Mouse (Mus musculus) heart, postnatal 0 days (tissue): ENCODE results near the gene Gprc5c. TPM values are rescaled to one million over a fixed set of nuclear protein-coding genes. Genes with fewer than 3 reads are reported as not detected.
A peak's percentile ranks its signal among the peaks of the same experiment; 100 is the strongest.

Experiments
- ATAC-seq: fragments of 200-750 bp; cut with Nextera tagmentation; 2 replicates; pipeline ENCODE4 v1.8.0; 2017; ENCODE audit warnings: low read depth, moderate number of reproducible peaks, moderate library complexity; ENCODE audit not compliant: insufficient read depth
- DNase-seq: peaks from one replicate; pipeline ENCODE4 v3.0.0-alpha.2; 2016; ENCODE audit warnings: low spot score
- H3K27ac ChIP-seq: fragments of 300-500 bp; sonication (generic); 2 replicates; pipeline ENCODE4 v1.5.1; 2014; ENCODE audit warnings: low read depth, mild to moderate bottlenecking
- H3K27me3 ChIP-seq: fragments of 300-500 bp; sonication (generic); 2 replicates; pipeline ENCODE4 v1.6.1; 2014; ENCODE audit warnings: low read length, mixed read lengths; ENCODE audit not compliant: control insufficient read depth, insufficient read depth
- H3K36me3 ChIP-seq: fragments of 300-500 bp; sonication (generic); replicated peaks from 2 replicates; pipeline ENCODE4 v1.6.1; 2014; ENCODE audit warnings: low read length, mixed read lengths; ENCODE audit not compliant: control insufficient read depth, insufficient read depth
- H3K4me1 ChIP-seq: fragments of 300-500 bp; sonication (generic); 2 replicates; pipeline ENCODE4 v1.6.1; 2014; ENCODE audit warnings: antibody characterized with exemption; ENCODE audit not compliant: control insufficient read depth, insufficient read depth
- H3K4me2 ChIP-seq: fragments of 300-500 bp; sonication (generic); 2 replicates; pipeline ENCODE4 v1.6.1; 2014; ENCODE audit warnings: low read depth, mild to moderate bottlenecking, low read length, moderate library complexity
- H3K4me3 ChIP-seq: fragments of 300-500 bp; sonication (generic); 2 replicates; pipeline ENCODE4 v1.5.1; 2014; ENCODE audit warnings: low read depth, low read length
- H3K9ac ChIP-seq: fragments of 300-500 bp; sonication (generic); replicated peaks from 2 replicates; pipeline ENCODE4 v1.6.1; 2014; ENCODE audit warnings: low read depth, low read length, mixed read lengths
- H3K9me3 ChIP-seq: fragments of 300-500 bp; sonication (generic); replicated peaks from 2 replicates; pipeline ENCODE4 v1.6.1; 2016; ENCODE audit warnings: low read length; ENCODE audit not compliant: control insufficient read depth
- CTCF ChIP-seq: IDR thresholded peaks from 2 replicates; pipeline ENCODE4 v1.5.1; 2016; ENCODE audit warnings: antibody characterized with exemption, control low read depth, low read depth
- EP300 ChIP-seq: IDR thresholded peaks from 2 replicates; pipeline ENCODE4 v1.6.1; 2016; ENCODE audit warnings: antibody characterized with exemption, low read depth
- WGBS: fragments of 180-500 bp; shearing (Covaris S2); extraction: QIAGEN DNeasy Blood & Tissue Kit; methylation state at CpG from one replicate; pipeline ENCODE4 v1.1.7; 2014; 5-methylcytosine and 5-hydroxymethylcytosine counted together
- polyA plus RNA-seq: library from polyadenylated mRNA; unstranded; fragments of >200 nt; fragmentation: Nextera tagmentation; extraction: Ambion mirVana; gene quantifications from 2 replicates; pipeline ENCODE4 v1.2.1, GENCODE M21; 2015
- total RNA-seq: library from RNA; depleted of rRNA; stranded (reverse); fragments of >200 nt; gene quantifications from 2 replicates; pipeline ENCODE4 v1.2.3, GENCODE M21; 2014; ENCODE audit warnings: low replicate concordance

Gene Gprc5c
- total and polyA plus RNA-seq, 2 experiments from 2014 or later = 7.5 to 16.5 TPM

DNA sequence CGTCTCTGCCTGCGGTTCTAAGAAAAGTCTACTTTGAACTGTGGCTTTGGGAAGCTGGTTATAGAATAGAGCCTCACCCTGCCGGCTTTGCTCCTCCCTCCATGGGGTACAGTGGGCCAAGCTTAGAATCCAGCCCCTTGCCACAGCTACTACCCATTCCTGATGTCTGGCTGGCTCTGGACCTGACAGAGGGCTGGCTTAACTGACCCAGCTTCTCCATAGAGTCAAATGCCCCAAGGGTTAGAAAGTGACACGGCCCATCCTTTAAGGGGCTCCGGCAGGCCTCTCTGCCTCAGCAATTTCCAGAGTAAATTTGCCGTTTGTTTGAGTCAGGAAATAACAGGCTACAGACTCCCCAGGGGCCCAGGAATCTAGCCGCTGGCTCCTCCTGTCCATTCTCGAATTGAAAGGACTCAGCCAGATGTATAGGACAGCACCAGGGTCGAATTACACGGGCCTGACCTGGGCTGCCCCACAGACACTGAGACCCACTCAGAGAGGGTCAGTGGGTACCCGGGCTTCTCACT, 27.7 kb upstream of the Gprc5c start:
- no peak for TF ChIP-seq CTCF
- no peak for TF ChIP-seq EP300
- Histone ChIP-seq H3K27ac (0 out of 2 replicates have a peak overlapping the region, but pooled peaks have one; percentile 3), H3K9ac (no peak overlapping the region), H3K9me3 (no peaks in the 10 kb centered on the region), H3K4me2 (no peak overlapping the region), H3K4me1 (0 out of 2 replicates have a peak, but pooled peaks cover 3% of the 10 kb centered on the region), H3K27me3 (no peaks in the 10 kb centered on the region), H3K4me3 (no peak overlapping the region), H3K36me3 (no peaks in the 10 kb centered on the region)
- no peak for DNase-seq
- ATAC-seq = no peak
- 24% methylated on average over 11 of the region's 11 CpGs for WGBS

DNA sequence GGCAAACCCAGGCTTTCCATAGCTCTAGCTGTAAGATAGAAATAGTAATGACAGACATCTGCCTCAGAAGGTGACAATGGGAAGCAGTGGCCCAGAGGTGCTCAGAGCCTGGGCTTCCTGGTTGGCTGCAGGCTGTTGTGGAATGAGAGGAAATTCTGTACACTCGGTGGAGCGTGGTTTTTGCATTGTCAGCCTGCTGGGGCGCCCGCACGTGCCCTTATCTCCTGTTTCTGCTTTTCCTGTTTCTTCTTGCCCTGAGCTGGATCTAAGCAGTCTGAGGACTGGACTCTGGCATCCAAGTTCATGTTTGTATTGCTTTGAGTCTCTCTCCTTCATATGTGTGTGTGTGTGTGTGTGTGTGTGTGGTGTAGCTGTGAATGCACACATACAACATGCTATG, 24.3 kb upstream of the Gprc5c start:
- DNase-seq (peak; percentile 54), ATAC-seq (no peak)
- peaks cover 21% of the 10 kb centered on the region for H3K4me1 ChIP-seq
- no peaks in the 10 kb centered on the region for H3K27me3 ChIP-seq
- no peaks in the 10 kb centered on the region for H3K36me3 ChIP-seq
- no peak overlapping the region for H3K4me3 ChIP-seq
- no peak overlapping the region for H3K27ac ChIP-seq
- no peak overlapping the region for H3K4me2 ChIP-seq
- TF ChIP-seq CTCF = no peak
- TF ChIP-seq EP300 = no peak
- no peaks in the 10 kb centered on the region for H3K9me3 ChIP-seq
- 37% methylated on average over 5 of the region's 5 CpGs for WGBS
- H3K9ac ChIP-seq = no peak overlapping the region

DNA sequence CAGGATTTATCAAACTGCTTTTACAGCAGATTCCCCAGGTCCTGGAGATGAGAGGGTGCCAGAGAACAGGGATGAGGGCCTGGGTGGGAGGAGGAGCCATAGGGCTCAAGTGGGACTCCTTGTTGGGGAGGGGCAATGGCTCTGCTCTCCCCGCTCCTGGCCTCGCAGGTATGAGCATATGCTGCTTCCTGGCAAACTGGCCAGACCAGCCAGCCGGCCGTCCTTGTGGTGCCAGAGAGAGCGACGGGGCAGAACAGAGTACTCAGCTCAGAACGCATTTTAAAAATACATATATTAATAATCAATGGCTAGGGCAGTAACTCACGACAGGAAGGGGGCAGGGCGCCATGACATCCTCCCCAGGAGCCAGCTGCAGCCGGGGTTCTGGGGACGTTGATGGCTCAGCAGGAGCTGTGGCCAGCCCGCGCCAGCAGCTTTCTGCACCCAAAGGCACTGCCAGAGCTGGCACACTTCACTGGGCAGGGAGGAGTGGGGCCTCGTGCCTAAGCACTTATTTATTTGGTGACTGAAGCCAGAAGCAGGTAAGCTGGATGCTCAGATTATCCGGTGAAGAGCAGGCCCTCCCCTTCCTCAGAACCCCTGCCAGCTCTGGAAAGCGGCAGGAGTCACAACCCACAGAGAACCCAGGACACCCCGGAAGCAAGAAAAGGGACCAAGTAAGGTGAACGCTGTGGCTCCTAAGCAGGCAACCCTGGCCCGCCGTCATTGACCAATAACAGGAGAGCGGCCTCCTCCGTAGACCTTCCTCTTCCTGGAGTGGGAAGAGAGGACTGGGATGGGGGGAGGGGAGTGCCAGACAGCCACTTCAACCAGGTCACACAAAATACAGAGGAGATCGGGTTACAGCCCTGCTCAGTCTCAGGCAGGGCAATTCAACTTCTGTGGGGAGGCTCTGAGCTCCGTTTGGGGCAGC, 21.2 kb upstream of the Gprc5c start:
- no peaks in the 10 kb centered on the region for H3K27me3 ChIP-seq
- peak overlapping the region; percentile 60 for H3K4me2 ChIP-seq
- 5% methylated on average over 24 of the region's 24 CpGs for WGBS
- H3K9ac ChIP-seq = peak overlapping the region; percentile 2; the same call in 1 of the 2 replicates
- ATAC-seq (peak; percentile 95), DNase-seq (peak; percentile 87)
- H3K27ac ChIP-seq = peak overlapping the region; percentile 82
- TF ChIP-seq EP300 (no peak), CTCF (no peak)
- peaks cover 18% of the 10 kb centered on the region for H3K4me1 ChIP-seq
- H3K36me3 ChIP-seq = no peaks in the 10 kb centered on the region
- no peaks in the 10 kb centered on the region for H3K9me3 ChIP-seq
- H3K4me3 ChIP-seq = peak overlapping the region; percentile 24

DNA sequence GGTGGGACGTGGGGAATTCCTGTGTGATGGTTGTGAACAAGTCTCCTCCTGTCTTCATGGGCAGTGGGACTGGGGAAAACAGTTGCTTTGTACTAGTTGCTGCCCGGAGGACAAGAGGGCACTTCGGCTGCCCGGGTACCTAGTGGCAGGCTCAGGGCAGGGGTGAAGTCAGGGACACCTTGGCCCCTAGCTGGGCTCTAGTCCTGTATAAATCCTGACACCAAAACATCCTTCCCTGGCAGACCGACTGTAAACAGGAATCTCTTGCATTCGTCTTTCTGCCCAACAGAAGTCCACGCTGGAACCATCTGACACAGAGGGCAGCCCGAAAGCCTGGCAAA, 20.5 kb upstream of the Gprc5c start:
- Histone ChIP-seq H3K4me1 (peaks cover 18% of the 10 kb centered on the region), H3K27me3 (no peaks in the 10 kb centered on the region), H3K9ac (0 out of 2 replicates have a peak overlapping the region, but pooled peaks have one; percentile 2), H3K4me2 (peak overlapping the region; percentile 60), H3K27ac (peak overlapping the region; percentile 82), H3K36me3 (no peaks in the 10 kb centered on the region), H3K4me3 (peak overlapping the region; percentile 24), H3K9me3 (no peaks in the 10 kb centered on the region)
- ATAC-seq (0 out of 2 replicates have a peak, but pooled peaks have one; percentile 1), DNase-seq (no peak)
- 29% methylated on average over 8 of the region's 8 CpGs for WGBS
- no peak for TF ChIP-seq CTCF
- TF ChIP-seq EP300 = no peak

DNA sequence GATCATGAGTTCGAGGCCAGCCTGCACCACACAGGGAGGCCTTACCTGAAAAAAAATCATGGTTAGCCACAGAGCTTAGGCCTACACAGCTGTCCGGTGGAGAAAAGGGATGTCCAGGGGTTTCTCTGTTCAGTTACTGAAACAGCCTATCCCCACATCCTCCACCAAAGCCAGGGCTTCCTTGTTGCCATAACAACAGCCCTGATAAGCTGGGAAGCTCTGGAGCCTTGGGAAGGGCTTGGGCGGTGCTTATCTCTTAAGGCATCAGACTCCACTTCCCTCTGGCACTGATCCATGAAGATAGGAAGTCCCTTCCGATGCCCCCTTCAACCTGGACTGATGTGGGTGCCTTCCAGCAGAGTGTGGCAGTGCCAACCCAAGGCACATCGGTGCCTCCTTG, 17.8 kb upstream of the Gprc5c start:
- no peaks in the 10 kb centered on the region for H3K9me3 ChIP-seq
- no peaks in the 10 kb centered on the region for H3K36me3 ChIP-seq
- no peak overlapping the region for H3K9ac ChIP-seq
- H3K27me3 ChIP-seq = no peaks in the 10 kb centered on the region
- no peak for TF ChIP-seq EP300
- no peak for TF ChIP-seq CTCF
- WGBS = 40% methylated on average over 5 of the region's 5 CpGs
- no peak overlapping the region for H3K4me3 ChIP-seq
- H3K4me1 ChIP-seq = peaks cover 18% of the 10 kb centered on the region
- no peak overlapping the region for H3K27ac ChIP-seq
- H3K4me2 ChIP-seq = no peak overlapping the region
- ATAC-seq (no peak), DNase-seq (no peak)
